Mouse (Mus musculus) liver, postnatal 0 days (tissue): Measurements from ENCODE around the gene Rassf7.

Source experiments
- CTCF ChIP-seq: sonication (generic); IDR thresholded peaks from 2 replicates; pipeline ENCODE4 v1.5.1; 2016; ENCODE audit warnings: antibody characterized with exemption, low read depth
- EP300 ChIP-seq: IDR thresholded peaks from 2 replicates; pipeline ENCODE4 v1.6.1; 2016; ENCODE audit warnings: antibody characterized with exemption, low read depth, mild to moderate bottlenecking

GRCm38 (mm10) chr7:141215101-141215879 lies at the start of gene Rassf7:
- TF ChIP-seq CTCF (no peak), EP300 (no peak)
